Mouse (Mus musculus): ENCODE data around the gene D17H6S53E. TPM values are rescaled to one million over a fixed set of nuclear protein-coding genes. Genes with fewer than 3 reads are reported as not detected.

D17H6S53E gene
- total RNA-seq, 2 experiments from 2014 or later: 1.7 TPM; not detected in 1

DNA sequence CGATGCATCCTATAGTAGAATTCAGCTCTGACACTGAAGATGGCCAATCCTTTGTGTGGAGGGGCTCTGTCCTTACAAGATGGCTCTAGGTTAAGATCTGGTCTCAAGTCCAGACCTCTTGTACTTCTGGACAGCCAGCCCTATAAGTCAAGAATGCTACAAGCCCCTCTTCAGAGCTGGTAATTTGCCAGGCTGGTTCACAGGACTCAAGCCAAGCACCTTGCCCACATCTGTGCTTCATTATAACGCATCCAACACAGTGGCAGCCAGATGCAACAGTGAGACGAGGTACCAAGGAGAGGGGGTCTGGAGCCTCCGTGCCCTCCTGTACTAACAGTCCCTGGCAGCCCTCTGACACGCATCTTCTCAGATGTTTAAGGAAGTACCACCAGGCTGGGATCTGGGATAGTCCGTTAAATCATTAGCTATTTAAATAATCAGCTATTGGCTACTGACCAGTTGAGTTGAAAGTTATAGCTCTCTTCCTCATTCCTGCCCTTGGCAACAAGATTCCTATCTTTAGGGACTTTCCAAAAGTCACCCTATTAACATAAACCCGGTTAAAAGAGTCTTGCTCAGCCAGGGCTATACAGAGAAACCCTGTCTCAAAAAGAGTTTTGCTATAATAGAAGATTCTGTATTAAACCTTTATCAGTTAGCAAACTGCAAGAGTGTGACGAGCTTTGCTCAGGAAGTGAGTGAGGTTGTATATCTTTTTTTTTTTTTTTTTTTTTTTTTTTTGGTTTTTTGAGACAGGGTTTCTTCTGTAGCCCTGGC lies 48.2 kb downstream of the D17H6S53E start:
- ATAC-seq (replicated peaks; ENCODE audit: low FRiP score, poor library complexity, severe bottlenecking): no peak

GRCm38 (mm10) chr17:35175382-35175781 lies 49.2 kb downstream of the D17H6S53E start:
- no peak for ATAC-seq (replicated peaks; ENCODE audit: low FRiP score, poor library complexity, severe bottlenecking)

DNA sequence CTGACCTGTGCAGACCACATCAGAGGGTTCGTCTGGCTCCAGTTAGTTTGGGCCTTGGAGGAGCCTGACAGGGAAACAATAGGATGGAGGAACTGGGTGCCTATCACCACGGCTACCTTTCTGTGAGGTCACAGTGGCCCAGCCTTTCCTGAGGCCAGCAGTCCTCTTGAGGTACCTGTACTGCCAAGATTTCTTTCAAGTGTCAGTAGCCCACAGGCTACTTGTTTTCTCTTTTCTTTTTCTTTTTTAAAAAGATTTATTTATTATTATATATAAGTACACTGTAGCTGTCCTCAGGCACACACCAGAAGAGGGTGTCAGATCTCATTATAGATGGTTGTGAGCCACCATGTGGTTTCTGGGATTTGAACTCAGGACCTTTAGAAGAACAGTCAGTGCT lies 49.8 kb downstream of the D17H6S53E start, which contains the start of gene Aif1:
TSS of gene Aif1 (minus strand) at position 101 of the 400 bp plus-strand sequence.
- ATAC-seq (replicated peaks; ENCODE audit: low FRiP score, poor library complexity, severe bottlenecking): no peak

Other genes with a start within 250 kb of the D17H6S53E start
Only the 30 nearest of the 42 such genes appear.
- gene Lsm2, start 144.5 kb upstream of the D17H6S53E start, total RNA-seq (2015; ENCODE audit: low replicate concordance): 76.0 and 78.4 TPM in 2 replicates
- 23.0 and 27.6 TPM in 2 replicates for gene Lsm2, start 144.5 kb upstream of the D17H6S53E start, total RNA-seq (2017; ENCODE audit: low replicate concordance)
- 156 and 173 TPM in 2 replicates for gene Vars, start 125.4 kb upstream of the D17H6S53E start, total RNA-seq (2015; ENCODE audit: low replicate concordance)
- 144 and 198 TPM in 2 replicates for gene Vars, start 125.4 kb upstream of the D17H6S53E start, total RNA-seq (2017; ENCODE audit: low replicate concordance)
- gene Vwa7, start 109.8 kb upstream of the D17H6S53E start, total RNA-seq (2015; ENCODE audit: low replicate concordance): not detected in 2 replicates
- 0.39 and 0.53 TPM in 2 replicates for gene Vwa7, start 109.8 kb upstream of the D17H6S53E start, total RNA-seq (2017; ENCODE audit: low replicate concordance)
- gene Sapcd1, start 98.4 kb upstream of the D17H6S53E start, total RNA-seq (2015; ENCODE audit: low replicate concordance): 1.7 and 10.8 TPM in 2 replicates
- 1.4 TPM in 1 of 2 replicates, not detected in the other for gene Sapcd1, start 98.4 kb upstream of the D17H6S53E start, total RNA-seq (2017; ENCODE audit: low replicate concordance)
- 36.9 and 39.6 TPM in 2 replicates for gene Msh5, start 79.6 kb upstream of the D17H6S53E start, total RNA-seq (2015; ENCODE audit: low replicate concordance)
- gene Msh5, start 79.6 kb upstream of the D17H6S53E start, total RNA-seq (2017; ENCODE audit: low replicate concordance): 27.3 and 50.9 TPM in 2 replicates
- 91.0 and 110 TPM in 2 replicates for gene Clic1, start 76.4 kb upstream of the D17H6S53E start, total RNA-seq (2015; ENCODE audit: low replicate concordance)
- gene Clic1, start 76.4 kb upstream of the D17H6S53E start, total RNA-seq (2017; ENCODE audit: low replicate concordance): 68.3 and 95.5 TPM in 2 replicates
- 2.1 TPM in 1 of 2 replicates, not detected in the other for gene Ddah2, start 67.3 kb upstream of the D17H6S53E start, total RNA-seq (2015; ENCODE audit: low replicate concordance)
- gene Ddah2, start 67.3 kb upstream of the D17H6S53E start, total RNA-seq (2017; ENCODE audit: low replicate concordance): 1.5 and 5.6 TPM in 2 replicates
- not detected in 2 replicates for gene Ly6g6c, start 61.0 kb upstream of the D17H6S53E start, total RNA-seq (2015; ENCODE audit: low replicate concordance)
- not detected in 2 replicates for gene Ly6g6c, start 61.0 kb upstream of the D17H6S53E start, total RNA-seq (2017; ENCODE audit: low replicate concordance)
- gene Mpig6b, start 60.2 kb upstream of the D17H6S53E start, total RNA-seq (2015; ENCODE audit: low replicate concordance): 1.1 TPM in 1 of 2 replicates, not detected in the other
- gene Mpig6b, start 60.2 kb upstream of the D17H6S53E start, total RNA-seq (2017; ENCODE audit: low replicate concordance): not detected in 2 replicates
- gene Ly6g6e, start 49.5 kb upstream of the D17H6S53E start, total RNA-seq (2015; ENCODE audit: low replicate concordance): not detected in 2 replicates
- not detected in 2 replicates for gene Ly6g6e, start 49.5 kb upstream of the D17H6S53E start, total RNA-seq (2017; ENCODE audit: low replicate concordance)
- not detected in 2 replicates for gene Ly6g6d, start 48.3 kb upstream of the D17H6S53E start, total RNA-seq (2015; ENCODE audit: low replicate concordance)
- gene Ly6g6d, start 48.3 kb upstream of the D17H6S53E start, total RNA-seq (2017; ENCODE audit: low replicate concordance): not detected in 2 replicates
- 3.8 TPM in 1 of 2 replicates, not detected in the other for gene Ly6g6f, start 40.8 kb upstream of the D17H6S53E start, total RNA-seq (2015; ENCODE audit: low replicate concordance)
- not detected in 2 replicates for gene Ly6g6f, start 40.8 kb upstream of the D17H6S53E start, total RNA-seq (2017; ENCODE audit: low replicate concordance)
- gene Abhd16a, start 37.1 kb upstream of the D17H6S53E start, total RNA-seq (2015; ENCODE audit: low replicate concordance): 98.5 and 106 TPM in 2 replicates
- 84.5 and 97.3 TPM in 2 replicates for gene Abhd16a, start 37.1 kb upstream of the D17H6S53E start, total RNA-seq (2017; ENCODE audit: low replicate concordance)
- gene Ly6g5c, start 18.1 kb upstream of the D17H6S53E start, total RNA-seq (2015; ENCODE audit: low replicate concordance): not detected in 2 replicates
- gene Ly6g5c, start 18.1 kb upstream of the D17H6S53E start, total RNA-seq (2017; ENCODE audit: low replicate concordance): not detected in 2 replicates
- gene Ly6g5b, start 10.9 kb upstream of the D17H6S53E start, total RNA-seq (2015; ENCODE audit: low replicate concordance): 2.2 and 8.8 TPM in 2 replicates
- not detected in 2 replicates for gene Ly6g5b, start 10.9 kb upstream of the D17H6S53E start, total RNA-seq (2017; ENCODE audit: low replicate concordance)
- gene Gpank1, start 4.9 kb upstream of the D17H6S53E start, total RNA-seq (2015; ENCODE audit: low replicate concordance): 15.9 and 33.9 TPM in 2 replicates
- 28.9 and 49.4 TPM in 2 replicates for gene Gpank1, start 4.9 kb upstream of the D17H6S53E start, total RNA-seq (2017; ENCODE audit: low replicate concordance)
- gene Csnk2b, start 4.3 kb upstream of the D17H6S53E start, total RNA-seq (2015; ENCODE audit: low replicate concordance): 231 and 261 TPM in 2 replicates
- gene Csnk2b, start 4.3 kb upstream of the D17H6S53E start, total RNA-seq (2017; ENCODE audit: low replicate concordance): 118 and 134 TPM in 2 replicates
- not detected in 2 replicates for gene Apom, start 5.7 kb downstream of the D17H6S53E start, total RNA-seq (2015; ENCODE audit: low replicate concordance)
- gene Apom, start 5.7 kb downstream of the D17H6S53E start, total RNA-seq (2017; ENCODE audit: low replicate concordance): not detected in 2 replicates
- 70.6 and 96.0 TPM in 2 replicates for gene Bag6, start 8.8 kb downstream of the D17H6S53E start, total RNA-seq (2015; ENCODE audit: low replicate concordance)
- 54.5 and 81.8 TPM in 2 replicates for gene Bag6, start 8.8 kb downstream of the D17H6S53E start, total RNA-seq (2017; ENCODE audit: low replicate concordance)
- 227 and 234 TPM in 2 replicates for gene Prrc2a, start 38.5 kb downstream of the D17H6S53E start, total RNA-seq (2015; ENCODE audit: low replicate concordance)
- 42.0 and 64.3 TPM in 2 replicates for gene Prrc2a, start 38.5 kb downstream of the D17H6S53E start, total RNA-seq (2017; ENCODE audit: low replicate concordance)
- gene Aif1, start 49.7 kb downstream of the D17H6S53E start, total RNA-seq (2015; ENCODE audit: low replicate concordance): 14.1 and 28.1 TPM in 2 replicates
- 3.3 and 32.3 TPM in 2 replicates for gene Aif1, start 49.7 kb downstream of the D17H6S53E start, total RNA-seq (2017; ENCODE audit: low replicate concordance)
- gene Lst1, start 62.1 kb downstream of the D17H6S53E start, total RNA-seq (2015; ENCODE audit: low replicate concordance): 34.2 and 66.2 TPM in 2 replicates
- 48.4 and 53.5 TPM in 2 replicates for gene Lst1, start 62.1 kb downstream of the D17H6S53E start, total RNA-seq (2017; ENCODE audit: low replicate concordance)
- gene Ltb, start 68.1 kb downstream of the D17H6S53E start, total RNA-seq (2015; ENCODE audit: low replicate concordance): 1.8 and 8.0 TPM in 2 replicates
- gene Ltb, start 68.1 kb downstream of the D17H6S53E start, total RNA-seq (2017; ENCODE audit: low replicate concordance): 0.30 and 10.0 TPM in 2 replicates
- gene Tnf, start 75.6 kb downstream of the D17H6S53E start, total RNA-seq (2015; ENCODE audit: low replicate concordance): 9.6 and 12.6 TPM in 2 replicates
- 0.90 and 3.2 TPM in 2 replicates for gene Tnf, start 75.6 kb downstream of the D17H6S53E start, total RNA-seq (2017; ENCODE audit: low replicate concordance)
- not detected in 2 replicates for gene Lta, start 79.0 kb downstream of the D17H6S53E start, total RNA-seq (2015; ENCODE audit: low replicate concordance)
- 0.90 TPM in 1 of 2 replicates, not detected in the other for gene Lta, start 79.0 kb downstream of the D17H6S53E start, total RNA-seq (2017; ENCODE audit: low replicate concordance)
- not detected in 2 replicates for gene Gm16181, start 94.5 kb downstream of the D17H6S53E start, total RNA-seq (2015; ENCODE audit: low replicate concordance)
- not detected in 2 replicates for gene Gm16181, start 94.5 kb downstream of the D17H6S53E start, total RNA-seq (2017; ENCODE audit: low replicate concordance)
- gene Atp6v1g2, start 107.3 kb downstream of the D17H6S53E start, total RNA-seq (2015; ENCODE audit: low replicate concordance): 6.1 TPM in 1 of 2 replicates, not detected in the other
- gene Atp6v1g2, start 107.3 kb downstream of the D17H6S53E start, total RNA-seq (2017; ENCODE audit: low replicate concordance): not detected in 2 replicates
- gene Nfkbil1, start 109.4 kb downstream of the D17H6S53E start, total RNA-seq (2015; ENCODE audit: low replicate concordance): 0.84 and 1.1 TPM in 2 replicates
- 3.0 TPM in 1 of 2 replicates, not detected in the other for gene Nfkbil1, start 109.4 kb downstream of the D17H6S53E start, total RNA-seq (2017; ENCODE audit: low replicate concordance)
- gene Ddx39b, start 115.4 kb downstream of the D17H6S53E start, total RNA-seq (2015; ENCODE audit: low replicate concordance): 169 and 179 TPM in 2 replicates
- gene Ddx39b, start 115.4 kb downstream of the D17H6S53E start, total RNA-seq (2017; ENCODE audit: low replicate concordance): 80.1 and 99.9 TPM in 2 replicates
- 147 and 160 TPM in 2 replicates for gene H2-D1, start 136.4 kb downstream of the D17H6S53E start, total RNA-seq (2015; ENCODE audit: low replicate concordance)
- 213 and 250 TPM in 2 replicates for gene H2-D1, start 136.4 kb downstream of the D17H6S53E start, total RNA-seq (2017; ENCODE audit: low replicate concordance)

Data from erythroid progenitor cell, adult 5-6 weeks (primary cell).